Mouse (Mus musculus) stomach, postnatal 0 days (tissue): Measurements from ENCODE around the gene Psd.

Experiments used
- CTCF ChIP-seq: IDR thresholded peaks from 2 replicates; pipeline ENCODE4 v1.5.1; 2016; ENCODE audit warnings: antibody characterized with exemption, low read depth, mild to moderate bottlenecking, moderate library complexity
- EP300 ChIP-seq: optimal IDR thresholded peaks from 2 replicates; pipeline ENCODE3; 2016; ENCODE audit warnings: antibody characterized with exemption

DNA sequence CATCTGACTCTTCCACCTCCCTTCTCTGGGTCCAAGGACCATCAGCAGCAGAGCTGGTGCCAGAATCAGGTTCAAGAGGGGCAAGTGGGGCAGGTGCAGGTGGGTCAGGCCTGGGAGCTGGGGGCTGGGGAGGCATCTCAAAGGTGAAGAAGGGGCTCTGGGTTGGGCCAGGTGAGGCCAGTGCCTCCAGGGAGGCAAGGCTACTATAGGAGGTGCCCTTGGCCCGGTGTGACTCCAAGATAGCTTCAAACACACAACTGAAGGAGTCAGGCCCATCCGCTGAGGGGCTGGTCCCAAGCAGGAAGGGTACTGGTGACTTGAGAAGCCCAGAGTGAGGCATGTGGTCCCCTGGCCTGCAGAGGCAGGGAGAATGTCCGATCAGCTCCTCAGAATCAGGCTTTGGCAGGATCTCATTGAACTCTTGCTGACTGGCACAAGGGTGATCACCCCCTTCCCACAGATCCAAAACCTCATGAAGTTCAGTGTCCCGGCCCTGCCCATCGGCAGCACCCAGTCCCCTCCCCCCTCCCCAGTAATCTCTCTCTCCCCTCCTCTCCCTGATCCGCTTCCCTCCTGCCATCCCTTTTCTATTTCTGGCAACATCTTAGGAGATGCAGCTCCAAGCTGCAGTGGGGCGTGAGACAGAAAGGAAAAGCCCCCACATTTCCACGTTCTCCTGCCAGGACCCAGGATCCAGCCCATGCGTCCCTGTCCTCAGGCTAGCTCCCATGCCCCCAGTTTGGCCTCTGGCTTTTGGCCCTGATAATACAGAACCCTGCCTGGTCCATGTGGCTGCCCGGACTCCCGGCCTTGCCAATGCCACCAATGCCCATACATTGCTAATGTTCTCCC, 4.6 kb downstream of the Psd start:
- TF ChIP-seq CTCF, result no peak
- TF ChIP-seq EP300, result no peak
